Mouse (Mus musculus) left cerebral cortex, adult 9 months (tissue): Measurements from ENCODE around the gene Nbeal2.

Source experiments
- DNase-seq, 2 experiments: peaks; one replicate each; pipeline ENCODE4 v3.0.0; 2022; ENCODE audit warnings: low spot score in 2 of 2

The Nbeal2 gene

DNA sequence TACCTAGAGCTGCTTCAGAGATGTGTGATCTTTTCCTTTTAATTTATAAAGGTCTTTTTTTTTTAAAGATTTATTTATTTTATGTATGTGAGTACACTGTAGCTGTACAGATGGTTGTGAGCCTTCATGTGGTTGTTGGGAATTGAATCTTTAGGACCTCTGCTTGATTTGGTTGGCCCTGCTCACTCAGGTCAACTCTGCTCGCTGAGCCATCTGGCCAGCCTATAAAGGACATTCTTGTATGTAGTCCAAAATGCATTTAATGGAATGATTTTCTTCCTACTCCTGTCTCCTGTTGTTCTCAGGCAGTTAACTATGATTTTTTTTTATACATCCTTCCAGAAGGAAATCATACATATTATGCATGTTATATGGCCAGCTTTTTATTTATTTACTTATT lies 70.4 kb downstream of the Nbeal2 start:
- DNase-seq, result no peak

DNA sequence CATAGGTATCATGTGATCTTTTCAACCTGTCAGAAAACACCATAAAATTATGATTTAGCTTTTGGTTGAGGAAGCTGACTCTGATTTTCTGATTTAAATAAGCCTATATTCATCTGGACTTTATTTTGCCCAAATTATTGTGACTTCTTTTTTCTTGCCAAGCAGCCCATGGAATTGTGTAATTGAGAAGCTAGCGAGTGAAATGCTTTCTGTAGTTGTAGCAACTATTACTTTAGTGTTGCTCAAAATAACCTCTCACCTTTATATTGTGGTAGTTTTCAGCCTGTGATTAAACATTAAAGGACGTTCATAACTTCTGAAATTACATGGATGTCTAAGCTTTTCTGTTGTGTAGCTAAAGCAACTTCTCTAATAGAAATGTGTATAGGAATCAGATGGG lies 71.8 kb downstream of the Nbeal2 start:
- no peak for DNase-seq
